Mouse (Mus musculus) C2C12 (cell line): ENCODE measurements around the gene Raet1e. TPM values are rescaled to one million over a fixed set of nuclear protein-coding genes. Genes with fewer than 3 reads are reported as not detected.

Experiments
- H3K27me3 ChIP-seq: one replicate; pipeline ENCODE4 v1.6.1; 2011; ENCODE audit not compliant: control insufficient read depth, insufficient read depth, insufficient read length
- H3K36me3 ChIP-seq: one replicate; pipeline ENCODE4 v1.6.1; 2011; ENCODE audit not compliant: control insufficient read depth, insufficient read depth
- H3K4me3 ChIP-seq: one replicate; pipeline ENCODE4 v1.5.1; 2011; ENCODE audit warnings: mild to moderate bottlenecking, control low read depth; ENCODE audit not compliant: poor library complexity, insufficient read depth, severe bottlenecking
- H3K79me2 ChIP-seq: one replicate; pipeline ENCODE4 v1.6.1; 2011; ENCODE audit not compliant: control insufficient read depth, insufficient read depth
- H3K79me3 ChIP-seq: one replicate; pipeline ENCODE4 v1.6.1; 2011; ENCODE audit warnings: low read depth, control low read depth
- H3ac ChIP-seq: one replicate; pipeline ENCODE3; 2011; ENCODE audit warnings: low read depth; ENCODE audit not compliant: control insufficient read depth, insufficient read length
- CEBPB ChIP-seq: IDR thresholded peaks from one replicate; pipeline ENCODE4 v1.6.1; 2011; ENCODE audit warnings: low read depth, mild to moderate bottlenecking, control low read depth, moderate library complexity
- CTCF ChIP-seq: IDR thresholded peaks from one replicate; pipeline ENCODE4 v1.5.1; 2011; ENCODE audit not compliant: control insufficient read depth, insufficient read depth, insufficient read length
- FOSL1 ChIP-seq: IDR thresholded peaks from one replicate; pipeline ENCODE4 v1.8.0; 2011; ENCODE audit warnings: mild to moderate bottlenecking, low read length; ENCODE audit not compliant: poor library complexity, insufficient read depth, severe bottlenecking
- MAX ChIP-seq: IDR thresholded peaks from one replicate; pipeline ENCODE4 v1.6.1; 2011; ENCODE audit warnings: mild to moderate bottlenecking, control low read depth
- MYOD1 ChIP-seq: IDR thresholded peaks from one replicate; pipeline ENCODE4 v1.6.1; 2011; ENCODE audit warnings: low read depth; ENCODE audit not compliant: control insufficient read depth, insufficient read length
- MYOG ChIP-seq: IDR thresholded peaks from one replicate; pipeline ENCODE4 v1.6.1; 2011; ENCODE audit not compliant: control insufficient read depth, insufficient read length; ENCODE audit errors: extremely low read depth
- USF1 ChIP-seq: IDR thresholded peaks from one replicate; pipeline ENCODE4 v1.6.1; 2011; ENCODE audit warnings: low read depth, mild to moderate bottlenecking, control low read depth, moderate library complexity
- polyA plus RNA-seq: library from polyadenylated mRNA; unstranded; fragments of >200 nt; fragmentation: generic; extraction: Trizol; gene quantifications from one replicate; pipeline ENCODE4 v1.2.1, GENCODE M21; 2012; ENCODE audit warnings: missing spikeins

The Raet1e gene
- polyA plus RNA-seq, 1 experiment: 15.0 TPM

DNA sequence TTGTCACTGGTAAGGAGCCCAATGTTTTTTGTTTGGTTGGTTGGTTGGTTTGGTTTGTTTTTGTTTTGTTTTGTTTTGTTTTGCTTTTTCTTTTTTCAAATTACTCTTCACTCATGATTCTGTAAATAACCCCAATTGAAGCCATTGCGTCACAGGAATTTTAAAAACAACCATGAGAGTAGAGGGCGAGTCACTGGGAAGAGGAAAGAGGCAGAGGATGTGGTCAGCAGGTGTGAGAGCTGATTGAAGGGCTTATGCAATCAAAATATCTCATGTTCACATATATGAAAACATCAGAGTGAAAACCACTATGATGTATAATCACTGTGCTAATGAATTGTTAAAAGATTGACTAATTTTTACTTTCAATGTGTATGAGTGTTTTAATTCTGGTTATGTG is 141.0 kb downstream of the Raet1e start:
- H3K36me3 ChIP-seq: no peaks in the 10 kb centered on the region
- no peak overlapping the region for H3K4me3 ChIP-seq
- TF ChIP-seq FOSL1 (no peak), MYOD1 (no peak), USF1 (no peak), MYOG (no peak), CEBPB (no peak), CTCF (no peak), MAX (no peak)
- no peaks in the 10 kb centered on the region for H3K79me3 ChIP-seq
- no peaks in the 10 kb centered on the region for H3K79me2 ChIP-seq
- no peak overlapping the region for H3ac ChIP-seq
- H3K27me3 ChIP-seq: no peaks in the 10 kb centered on the region

DNA sequence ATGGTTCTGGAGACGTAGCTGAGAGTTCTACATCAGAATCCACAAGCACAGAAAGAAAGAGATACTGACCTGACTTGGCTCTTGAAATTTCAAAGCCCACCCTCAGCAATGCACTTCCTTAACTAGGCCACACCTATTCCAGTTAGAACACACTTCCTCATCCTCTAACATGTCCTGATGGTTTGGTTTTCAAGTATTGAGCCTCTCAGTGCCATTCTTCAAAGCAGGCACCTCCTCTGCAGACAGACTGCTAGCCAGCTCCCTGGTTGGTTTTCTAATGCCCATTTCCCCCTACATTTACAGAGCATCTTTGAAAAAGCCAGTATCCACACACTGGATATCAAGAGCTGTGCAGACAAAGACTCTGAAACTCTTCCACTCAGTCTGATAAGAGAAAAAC is 143.3 kb downstream of the Raet1e start:
- no peak for TF ChIP-seq FOSL1
- TF ChIP-seq CTCF: no peak

DNA sequence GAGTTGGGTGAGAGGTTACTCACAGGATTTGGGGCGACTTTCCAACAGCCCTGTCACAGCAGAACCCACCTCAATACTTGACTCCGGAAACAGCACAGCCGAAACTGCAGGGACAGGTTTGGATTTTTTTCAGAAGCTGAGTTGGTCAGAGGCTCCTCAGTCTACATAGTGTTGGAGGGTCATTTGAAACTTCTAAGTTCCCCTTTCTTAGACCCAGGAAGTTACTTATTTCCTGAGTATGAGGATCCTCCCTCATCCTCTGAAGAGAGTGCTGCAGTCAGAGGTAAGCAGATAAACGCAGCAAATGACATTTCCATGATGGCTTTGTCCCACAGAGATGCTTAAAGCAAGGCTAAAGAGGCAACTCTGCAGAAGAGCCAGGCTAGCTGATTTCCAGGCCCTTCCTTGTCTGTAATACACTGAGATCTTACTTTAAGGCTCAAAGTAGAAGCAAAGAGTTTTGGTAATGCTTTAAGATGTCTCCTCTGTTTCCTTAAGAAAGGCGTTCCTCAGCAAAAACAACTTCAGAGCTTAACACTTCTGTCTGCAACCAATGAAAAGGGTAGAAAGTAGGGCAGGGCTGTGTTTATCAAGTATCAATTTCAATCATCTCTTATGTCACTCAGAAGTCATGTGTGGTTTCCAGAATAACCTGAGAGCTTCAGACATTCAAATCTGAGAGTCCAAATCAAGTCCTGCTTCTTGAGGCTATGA is 144.1 kb downstream of the Raet1e start:
- Histone ChIP-seq H3K79me3 (peaks cover 2% of the 10 kb centered on the region), H3K79me2 (peaks cover 9% of the 10 kb centered on the region), H3K4me3 (no peak overlapping the region), H3ac (no peak overlapping the region), H3K27me3 (no peaks in the 10 kb centered on the region), H3K36me3 (no peaks in the 10 kb centered on the region)
- no peak for TF ChIP-seq USF1
- no peak for TF ChIP-seq CEBPB
- TF ChIP-seq MAX: no peak
- no peak for TF ChIP-seq CTCF
- TF ChIP-seq MYOD1: no peak
- TF ChIP-seq MYOG: no peak
- no peak for TF ChIP-seq FOSL1

More for the DNA sequence above, 143.3 kb downstream of the Raet1e start:
- Histone ChIP-seq H3K79me3 (no peaks in the 10 kb centered on the region), H3ac (no peak overlapping the region), H3K27me3 (no peaks in the 10 kb centered on the region), H3K36me3 (no peaks in the 10 kb centered on the region), H3K79me2 (peaks cover under 1% of the 10 kb centered on the region), H3K4me3 (no peak overlapping the region)

DNA sequence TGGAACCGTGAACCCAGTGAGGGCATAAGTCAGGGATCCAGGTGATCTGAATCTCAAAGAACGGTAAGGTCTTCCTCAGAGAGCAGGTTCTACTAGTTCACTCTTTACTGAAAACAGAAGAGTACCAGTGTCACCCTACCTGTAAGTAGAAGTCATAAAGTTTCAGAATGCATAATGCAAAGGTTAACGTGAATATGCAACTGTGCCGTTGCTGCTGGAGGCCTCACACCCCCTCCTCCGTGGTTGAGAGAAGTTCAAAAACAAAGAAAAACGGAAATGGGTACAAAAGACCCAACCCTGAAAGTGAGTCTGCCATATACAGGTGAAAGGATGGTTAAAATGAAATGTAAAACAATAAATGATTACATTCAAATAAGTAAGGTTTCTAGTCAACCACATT is 145.4 kb downstream of the Raet1e start:
- Histone ChIP-seq H3K27me3 (no peaks in the 10 kb centered on the region), H3K79me3 (peaks cover 2% of the 10 kb centered on the region), H3ac (no peak overlapping the region), H3K36me3 (no peaks in the 10 kb centered on the region), H3K79me2 (peaks cover 17% of the 10 kb centered on the region), H3K4me3 (no peak overlapping the region)
- no peak for TF ChIP-seq MYOG
- no peak for TF ChIP-seq MYOD1
- no peak for TF ChIP-seq MAX
- no peak for TF ChIP-seq CEBPB
- no peak for TF ChIP-seq USF1
- no peak for TF ChIP-seq CTCF
- no peak for TF ChIP-seq FOSL1

DNA sequence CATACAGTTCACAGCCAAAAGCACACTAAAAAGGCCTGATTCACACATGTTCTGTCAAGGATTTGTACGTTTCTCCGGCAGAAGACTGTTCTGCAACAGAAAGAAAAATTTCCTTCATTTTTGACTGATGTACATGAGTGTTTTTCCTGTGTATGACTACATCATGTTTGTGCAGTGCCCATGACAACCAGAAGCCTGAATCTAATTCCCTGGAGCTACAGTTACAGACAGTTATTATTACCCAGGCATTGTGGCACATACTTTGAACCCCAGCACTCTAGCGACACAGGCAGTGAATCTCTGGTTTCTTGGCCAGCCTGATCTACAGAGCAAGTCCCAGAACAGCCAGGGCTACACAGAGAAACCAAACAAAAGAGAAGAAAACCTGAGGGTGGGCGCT is 147.4 kb downstream of the Raet1e start:
- Histone ChIP-seq H3K36me3 (no peaks in the 10 kb centered on the region), H3K79me3 (peaks cover 2% of the 10 kb centered on the region), H3K4me3 (no peak overlapping the region), H3ac (no peak overlapping the region), H3K27me3 (no peaks in the 10 kb centered on the region), H3K79me2 (peaks cover 17% of the 10 kb centered on the region)
- no peak for TF ChIP-seq MYOD1
- TF ChIP-seq CEBPB: no peak

DNA sequence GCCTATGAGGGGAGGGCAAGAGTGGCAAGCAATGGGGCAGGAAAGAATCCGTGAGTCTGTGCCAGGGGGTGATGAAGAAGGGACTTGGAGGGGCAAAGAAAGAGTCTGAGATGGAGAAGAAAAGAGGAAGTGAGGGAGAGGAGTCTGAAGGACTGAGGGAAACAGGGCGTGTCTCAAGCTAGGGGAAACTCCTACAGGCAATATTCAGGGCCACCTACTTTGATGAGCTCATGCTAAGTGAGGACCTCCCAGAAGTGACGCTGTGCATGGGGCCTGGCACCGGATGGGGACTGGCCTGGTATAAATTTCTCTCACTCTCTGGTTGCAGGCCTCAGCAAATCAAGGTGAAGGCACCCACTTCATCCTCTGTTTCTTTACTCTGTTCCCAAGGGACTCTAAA is 148.1 kb downstream of the Raet1e start:
- Histone ChIP-seq H3K79me3 (peaks cover 2% of the 10 kb centered on the region), H3K4me3 (peak overlapping the region; percentile 32), H3K36me3 (no peaks in the 10 kb centered on the region), H3K79me2 (peaks cover 17% of the 10 kb centered on the region), H3K27me3 (no peaks in the 10 kb centered on the region), H3ac (peak overlapping the region; percentile 34)
- TF ChIP-seq CEBPB (no peak), MAX (peak; percentile 45)
